Mouse (Mus musculus): Measurements from ENCODE around the gene Srgn. TPM values are rescaled to one million over a fixed set of nuclear protein-coding genes. Genes with fewer than 3 reads are reported as not detected.

Srgn gene
- polyA plus RNA-seq, 1 experiment, result 107 TPM

- Histone ChIP-seq H3K36me3 (ENCODE audit: control insufficient read depth, insufficient read depth, low read length) (no peaks in the 10 kb centered on the region), H3K27me3 (ENCODE audit: control insufficient read depth, insufficient read depth, low read length) (no peaks in the 10 kb centered on the region), H3K4me1 (replicated peaks; ENCODE audit: control insufficient read depth, insufficient read depth, low read length) (peaks cover 31% of the 10 kb centered on the region), H3K4me3 (ENCODE audit: control insufficient read depth, insufficient read depth, low read length) (peak overlapping the region; percentile 51), H3K27ac (ENCODE audit: control insufficient read depth, insufficient read depth, low read length) (peak overlapping the region; percentile 99)
- no peak for DNase-seq
- TF ChIP-seq POLR2A (IDR thresholded peaks at IDR 0.05; ENCODE audit: control insufficient read depth, extremely low read depth, insufficient read depth, low read length, poor library complexity), result no peak
- no peak for TF ChIP-seq CTCF (IDR thresholded peaks at IDR 0.05; ENCODE audit: borderline replicate concordance, control insufficient read depth, extremely low read depth, insufficient read depth, low read length, poor library complexity)
- WGBS, result 32% methylated on average over 9 of the region's 9 CpGs
Measured at GRCm38 (mm10) chr10:62505224-62505983, 21.8 kb downstream of the Srgn start.

DNA sequence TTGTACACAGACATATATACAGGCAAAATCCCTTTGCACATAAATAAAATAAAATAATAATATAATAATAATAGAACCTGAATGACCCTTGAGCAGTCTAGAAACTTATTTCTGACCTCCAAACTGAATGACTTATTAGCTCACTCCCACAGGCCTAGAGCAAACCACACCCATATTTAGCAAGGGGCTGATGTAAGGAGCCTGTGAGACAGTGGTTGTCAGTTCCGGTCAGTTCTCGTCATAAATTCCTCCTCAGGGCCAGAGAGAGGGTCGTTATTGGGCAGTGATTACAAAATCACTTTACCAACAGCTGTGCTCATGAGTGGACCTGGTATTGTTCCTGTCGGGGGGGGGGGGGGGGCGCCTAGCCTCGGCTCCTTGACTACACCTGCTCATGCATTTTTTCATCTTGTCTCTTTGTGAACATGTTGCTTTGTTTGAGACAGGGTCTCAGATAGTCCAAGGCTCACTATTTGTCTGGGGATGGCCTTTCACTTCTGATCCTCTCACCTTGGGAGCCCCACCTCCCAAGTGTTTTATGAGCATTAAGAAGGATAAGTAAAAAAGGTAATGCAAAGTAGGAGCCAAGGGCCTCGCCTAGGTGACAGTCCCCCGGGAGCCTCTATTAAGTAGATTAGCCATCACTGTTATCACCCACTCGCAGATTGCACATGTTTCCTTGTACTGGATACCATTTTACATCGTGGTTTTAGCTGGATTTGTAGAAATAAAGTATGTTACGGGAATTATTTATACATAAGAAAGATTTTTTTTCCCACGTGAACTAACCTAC is 23.2 kb downstream of the Srgn start:
- TF ChIP-seq CTCF (IDR thresholded peaks at IDR 0.05; ENCODE audit: borderline replicate concordance, control insufficient read depth, extremely low read depth, insufficient read depth, low read length, poor library complexity), result no peak
- TF ChIP-seq POLR2A (IDR thresholded peaks at IDR 0.05; ENCODE audit: control insufficient read depth, extremely low read depth, insufficient read depth, low read length, poor library complexity), result no peak
- H3K4me1 ChIP-seq (replicated peaks; ENCODE audit: control insufficient read depth, insufficient read depth, low read length), result peaks cover 30% of the 10 kb centered on the region
- no peak overlapping the region for H3K4me3 ChIP-seq (ENCODE audit: control insufficient read depth, insufficient read depth, low read length)
- H3K36me3 ChIP-seq (ENCODE audit: control insufficient read depth, insufficient read depth, low read length), result no peaks in the 10 kb centered on the region
- DNase-seq, result no peak
- H3K27ac ChIP-seq (ENCODE audit: control insufficient read depth, insufficient read depth, low read length), result peak overlapping the region; percentile 81; the same call in 1 of the 2 replicates
- 39% methylated on average over 12 of the region's 12 CpGs for WGBS
- no peaks in the 10 kb centered on the region for H3K27me3 ChIP-seq (ENCODE audit: control insufficient read depth, insufficient read depth, low read length)

DNA sequence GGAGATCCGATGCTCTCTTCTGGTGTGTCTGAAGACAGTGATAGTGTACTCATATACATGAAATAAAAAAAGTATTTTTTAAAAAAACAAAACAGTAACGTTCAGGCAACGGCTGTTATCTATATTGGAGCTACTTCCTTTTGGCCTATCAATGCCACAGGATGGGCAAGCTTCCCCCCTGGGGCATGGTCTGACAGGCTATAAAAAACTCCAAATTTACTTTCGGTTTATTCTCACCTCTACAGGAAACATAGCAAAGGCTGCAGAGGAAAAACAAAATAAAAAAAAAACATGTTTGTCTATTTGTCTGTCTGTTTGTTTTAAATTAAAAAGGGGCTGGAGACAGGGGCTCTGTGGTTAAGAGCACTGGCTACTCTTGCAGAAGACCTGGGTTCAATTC is 23.9 kb downstream of the Srgn start:
- WGBS, result 3% methylated on average over 4 of the region's 4 CpGs
- TF ChIP-seq POLR2A (IDR thresholded peaks at IDR 0.05; ENCODE audit: control insufficient read depth, extremely low read depth, insufficient read depth, low read length, poor library complexity), result no peak
- no peak for TF ChIP-seq CTCF (IDR thresholded peaks at IDR 0.05; ENCODE audit: borderline replicate concordance, control insufficient read depth, extremely low read depth, insufficient read depth, low read length, poor library complexity)
- Histone ChIP-seq H3K36me3 (ENCODE audit: control insufficient read depth, insufficient read depth, low read length) (no peaks in the 10 kb centered on the region), H3K27me3 (ENCODE audit: control insufficient read depth, insufficient read depth, low read length) (no peaks in the 10 kb centered on the region), H3K27ac (ENCODE audit: control insufficient read depth, insufficient read depth, low read length) (peak overlapping the region; percentile 81; the same call in 1 of the 2 replicates), H3K4me1 (replicated peaks; ENCODE audit: control insufficient read depth, insufficient read depth, low read length) (peaks cover 24% of the 10 kb centered on the region), H3K4me3 (ENCODE audit: control insufficient read depth, insufficient read depth, low read length) (no peak overlapping the region)
- no peak for DNase-seq

DNA sequence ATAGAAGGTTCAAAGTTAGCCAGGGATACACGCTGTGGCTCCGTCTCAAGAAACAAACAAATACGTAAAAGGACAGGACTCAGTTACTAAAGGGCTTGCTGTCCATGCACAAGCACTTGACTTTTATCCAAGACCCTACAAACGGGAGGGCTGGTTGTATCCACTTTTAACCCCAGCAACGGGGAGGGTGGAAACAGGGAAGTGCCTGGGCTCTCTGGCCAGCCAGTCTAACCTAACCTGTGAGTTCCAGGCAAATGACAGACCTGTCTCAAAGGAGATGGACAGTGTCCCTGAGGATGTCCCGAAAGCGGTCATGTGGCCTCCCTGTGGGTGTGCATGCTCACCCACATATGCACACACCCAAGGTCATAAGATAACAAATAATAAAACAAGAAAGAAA is 25.3 kb downstream of the Srgn start:
- Histone ChIP-seq H3K4me1 (replicated peaks; ENCODE audit: control insufficient read depth, insufficient read depth, low read length) (peaks cover 23% of the 10 kb centered on the region), H3K4me3 (ENCODE audit: control insufficient read depth, insufficient read depth, low read length) (no peak overlapping the region), H3K27ac (ENCODE audit: control insufficient read depth, insufficient read depth, low read length) (no peak overlapping the region), H3K36me3 (ENCODE audit: control insufficient read depth, insufficient read depth, low read length) (peaks cover 3% of the 10 kb centered on the region; the same call in 1 of the 2 replicates), H3K27me3 (ENCODE audit: control insufficient read depth, insufficient read depth, low read length) (no peaks in the 10 kb centered on the region)
- WGBS, result 88% methylated on average over 7 of the region's 7 CpGs
- no peak for DNase-seq
- no peak for TF ChIP-seq POLR2A (IDR thresholded peaks at IDR 0.05; ENCODE audit: control insufficient read depth, extremely low read depth, insufficient read depth, low read length, poor library complexity)

DNA sequence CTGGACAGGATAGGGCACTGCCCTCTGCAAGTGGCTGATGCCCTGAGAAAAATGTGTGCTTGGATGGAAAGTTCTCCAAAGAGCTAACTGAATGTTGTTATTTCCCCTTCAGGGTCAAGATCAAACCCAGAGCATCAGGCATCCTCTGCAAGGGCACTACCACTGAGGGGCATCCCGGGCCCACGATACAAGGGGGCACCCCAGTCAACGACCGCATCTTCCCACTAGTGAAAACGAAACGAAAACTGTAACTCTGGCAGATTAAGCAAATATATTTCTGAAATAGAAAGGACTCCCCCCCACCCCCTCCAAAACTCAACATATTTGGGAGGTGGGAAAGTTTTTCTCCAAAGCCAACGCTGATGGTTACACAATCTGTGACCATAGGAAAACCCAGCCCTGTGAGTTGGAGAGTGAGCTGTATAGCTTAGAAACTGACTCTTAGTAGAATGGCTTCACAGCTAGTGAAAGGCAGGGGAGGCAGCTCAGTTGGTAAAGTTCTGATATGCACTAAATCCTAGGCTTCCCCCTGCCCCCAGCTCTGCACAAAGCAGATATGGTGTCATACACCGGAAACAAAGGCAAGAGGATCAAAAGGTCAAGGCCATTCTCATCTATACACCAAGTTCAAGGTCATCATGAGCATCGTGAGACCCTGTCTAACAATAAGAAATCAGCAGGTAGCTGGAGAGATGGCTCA is 26.2 kb downstream of the Srgn start:
- whole genome bisulfite sequencing, result 14% methylated on average over 9 of the region's 9 CpGs
- peak overlapping the region; percentile 61; the same call in 1 of the 2 replicates for H3K27ac ChIP-seq (ENCODE audit: control insufficient read depth, insufficient read depth, low read length)
- H3K36me3 ChIP-seq (ENCODE audit: control insufficient read depth, insufficient read depth, low read length), result peaks cover 3% of the 10 kb centered on the region; the same call in 1 of the 2 replicates
- no peaks in the 10 kb centered on the region for H3K27me3 ChIP-seq (ENCODE audit: control insufficient read depth, insufficient read depth, low read length)
- H3K4me3 ChIP-seq (ENCODE audit: control insufficient read depth, insufficient read depth, low read length), result no peak overlapping the region
- H3K4me1 ChIP-seq (replicated peaks; ENCODE audit: control insufficient read depth, insufficient read depth, low read length), result peaks cover 22% of the 10 kb centered on the region
- TF ChIP-seq POLR2A (IDR thresholded peaks at IDR 0.05; ENCODE audit: control insufficient read depth, extremely low read depth, insufficient read depth, low read length, poor library complexity) (no peak), CTCF (IDR thresholded peaks at IDR 0.05; ENCODE audit: borderline replicate concordance, control insufficient read depth, extremely low read depth, insufficient read depth, low read length, poor library complexity) (no peak)
- DNase-seq, result peak; percentile 46

Data from thymus, adult 2 months (tissue).